ENCODE assay signal across 16 mouse cellular contexts in the genomic region with DNA sequence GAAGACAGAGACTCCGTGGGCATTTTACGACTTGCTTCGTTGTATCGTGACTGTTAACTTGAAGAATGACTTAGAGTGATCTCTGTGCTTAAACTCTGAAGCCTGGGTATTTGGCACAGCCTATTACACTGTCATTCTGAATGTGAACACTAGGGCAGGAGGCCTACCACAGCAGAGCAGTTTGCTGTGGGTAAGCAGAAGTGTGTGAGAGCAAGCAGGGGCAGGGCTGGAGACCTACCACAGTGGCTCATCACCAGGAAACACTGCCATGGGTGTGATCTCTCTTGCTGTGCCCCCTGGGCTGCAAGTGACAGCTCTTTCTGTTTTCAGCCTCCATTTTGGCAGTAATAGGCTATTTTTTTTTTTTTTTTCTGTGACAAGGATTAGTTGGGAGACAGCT. TPM values are rescaled to one million over a fixed set of nuclear protein-coding genes. Genes with fewer than 3 reads are reported as not detected.
A peak's percentile ranks its signal among the peaks of the same experiment; 100 is the strongest.
DNase-seq lines count a peak whose midpoint lies in the region; ATAC-seq and TF ChIP-seq lines count a peak whose summit lies in the region.
"Had no signal": no experiment of that assay in that cellular context is flagged by ENCODE, and none has a peak within 500 bp of the region (broad histone marks: within the 10 kb centered on the region; RNA-seq: fewer than 3 reads in every experiment).

No protein-coding gene starts in this region.

- DNase-seq in frontal cortex, postnatal 10 days (ENCODE audit: low spot score in 2 of 2): no peak
- no peak for DNase-seq in layer of hippocampus, adult 2 months (ENCODE audit: low spot score in 2 of 2)
- no peak for DNase-seq in layer of hippocampus, adult 9-10 months (ENCODE audit: low spot score)
- DNase-seq in ZHBTc4 (ENCODE audit: low read depth, low spot score): peak; percentile 12
- DNase-seq in urinary bladder, postnatal 25 days (ENCODE audit: low spot score): no peak
- DNase-seq: cerebellum, postnatal 36 days; gastrocnemius, adult 2 months; kidney, postnatal 36 days; thymus, adult 2 months had no signal

- WGBS in neural tube, embryonic 13.5 days: 10% methylated on average over 4 of the region's 4 CpGs

- peak; percentile 59 for TF ChIP-seq CTCF in layer of hippocampus, adult 2 months (conservative IDR thresholded peaks at IDR 0.05)

- no peak overlapping the region for H3K4me2 ChIP-seq in neural tube, embryonic 13.5 days
- H3K4me2 ChIP-seq: heart, embryonic 11.5 days had no signal

- H3K9me3 ChIP-seq in neural tube, embryonic 13.5 days: no peaks in the 10 kb centered on the region; the same call in 1 of the 2 replicates

- ATAC-seq in frontal cortex, adult (ENCODE audit: low TSS enrichment): peak; percentile 57; the same call in 1 of the 2 replicates
- peak; percentile 43; the same call in 1 of the 2 replicates for ATAC-seq in neural tube, embryonic 13.5 days (ENCODE audit: low read depth)
- ATAC-seq: midbrain, embryonic 16.5 days had no signal

- no peaks in the 10 kb centered on the region for H3K4me1 ChIP-seq in neural tube, embryonic 13.5 days (replicated peaks)

- H3K27me3 ChIP-seq in neural tube, embryonic 13.5 days: no peaks in the 10 kb centered on the region

- H3K9ac ChIP-seq in neural tube, embryonic 13.5 days: no peak overlapping the region

- no peak overlapping the region for H3K4me3 ChIP-seq in layer of hippocampus, adult 2 months
- H3K4me3 ChIP-seq in neural tube, embryonic 13.5 days: no peak overlapping the region
- H3K4me3 ChIP-seq: gastrocnemius, adult 2 months had no signal

- no peaks in the 10 kb centered on the region for H3K36me3 ChIP-seq in neural tube, embryonic 13.5 days

- no peak overlapping the region for H3K27ac ChIP-seq in layer of hippocampus, adult 2 months
- H3K27ac ChIP-seq in neural tube, embryonic 13.5 days (replicated peaks): no peak overlapping the region
- H3K27ac ChIP-seq: gastrocnemius, adult 2 months; macrophage had no signal

RNA-seq across cellular contexts. Expression of a gene that starts 39.7 kb away (rescaled TPM):
- total RNA-seq in layer of hippocampus, adult 2 months (2021): under 1 TPM in 1 of 2 experiments, not detected in 1; 0.64 TPM
- polyA plus RNA-seq in neural tube, embryonic 13.5 days (2015; fragmentation: Nextera tagmentation; extraction: Ambion mirVana): 0.61 TPM in 2 replicates
- total RNA-seq: gastrocnemius, adult 2 months; hematopoietic stem cell, adult 5-6 weeks; liver, adult 2 months had no signal
- polyA plus RNA-seq: heart, embryonic 11.5 days; liver, adult 2 months; macrophage; thymus, adult 2 months had no signal
